Mouse (Mus musculus) large intestine, adult 2 months (tissue): ENCODE data around the gene Anpep. TPM values are rescaled to one million over a fixed set of nuclear protein-coding genes. Genes with fewer than 3 reads are reported as not detected.

ENCODE experiments used
- polyA plus RNA-seq: library from polyadenylated mRNA; depleted of rRNA; stranded (reverse); fragments of >200 nt; gene quantifications from 2 replicates; pipeline ENCODE4 v1.2.3, GENCODE M21; 2012; rRNA removed

Anpep gene
- polyA plus RNA-seq, 1 experiment, result 4,692 TPM

Other genes with a start within 250 kb of the Anpep start
- 0.06 and 0.07 TPM in 2 replicates for gene Rhcg, start 243.4 kb downstream of the Anpep start, polyA plus RNA-seq
- 2.2 and 3.0 TPM in 2 replicates for gene Ticrr, start 200.9 kb downstream of the Anpep start, polyA plus RNA-seq
- gene Kif7, start 145.3 kb downstream of the Anpep start, polyA plus RNA-seq, result 0.40 and 0.63 TPM in 2 replicates
- gene Plin1, start 128.2 kb downstream of the Anpep start, polyA plus RNA-seq, result 14.5 and 16.5 TPM in 2 replicates
- gene Pex11a, start 117.9 kb downstream of the Anpep start, polyA plus RNA-seq, result 18.9 and 27.5 TPM in 2 replicates
- gene Wdr93, start 117.9 kb downstream of the Anpep start, polyA plus RNA-seq, result 0.05 and 0.10 TPM in 2 replicates
- 0.69 and 0.85 TPM in 2 replicates for gene Mesp1, start 67.3 kb downstream of the Anpep start, polyA plus RNA-seq
- gene Mesp2, start 50.3 kb downstream of the Anpep start, polyA plus RNA-seq, result 0.35 and 0.64 TPM in 2 replicates
- gene Ap3s2, start 59.6 kb upstream of the Anpep start, polyA plus RNA-seq, result 12.4 and 14.3 TPM in 2 replicates
- gene Arpin, start 74.3 kb upstream of the Anpep start, polyA plus RNA-seq, result 38.9 and 42.3 TPM in 2 replicates
- 30.7 and 51.2 TPM in 2 replicates for gene Zfp710, start 163.8 kb upstream of the Anpep start, polyA plus RNA-seq